Mouse (Mus musculus) G1E (cell line): Measurements from ENCODE around the gene Inpp5a.

ENCODE experiments used
- CTCF ChIP-seq: IDR thresholded peaks from 2 replicates; pipeline ENCODE4 v1.5.1; 2012; ENCODE audit warnings: low read depth, low read length, inconsistent platforms, mixed read lengths
- GATA1 ChIP-seq: IDR thresholded peaks from 2 replicates; pipeline ENCODE4 v1.6.1; 2012; ENCODE audit warnings: borderline replicate concordance, low read length, inconsistent platforms, mixed read lengths
- TAL1 ChIP-seq: conservative IDR thresholded peaks from 2 replicates; pipeline ENCODE4 v1.6.1; 2012; ENCODE audit warnings: low read depth, low read length, inconsistent platforms, mixed read lengths

GRCm38 (mm10) chr7:139354370-139355139, 34.4 kb upstream of the Inpp5a start:
- TF ChIP-seq CTCF (no peak), TAL1 (no peak), GATA1 (no peak)
